In the genomic region with DNA sequence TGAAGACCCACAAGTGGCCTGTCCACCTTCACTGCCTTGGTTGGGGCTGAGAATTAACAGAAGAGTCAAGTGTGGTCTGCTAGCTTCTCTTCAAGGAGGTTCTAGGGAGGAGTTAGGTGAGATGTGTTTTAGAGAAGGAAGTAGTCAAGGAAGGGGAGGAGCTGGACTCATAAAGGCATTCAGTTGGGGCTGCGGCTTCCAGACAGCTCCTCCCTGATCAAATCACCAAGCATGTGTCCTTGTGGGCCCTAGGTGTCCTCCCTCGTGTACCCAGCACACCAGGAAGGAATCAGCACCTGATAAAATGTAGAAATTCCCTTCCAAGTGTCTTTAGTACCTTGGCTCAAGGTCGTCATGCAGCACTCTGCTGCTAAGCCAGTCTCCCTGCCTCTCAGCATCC, we compare ENCODE assay signal across 22 mouse cellular contexts. TPM values are rescaled to one million over a fixed set of nuclear protein-coding genes. Genes with fewer than 3 reads are reported as not detected.
DNase-seq lines count a peak whose midpoint lies in the region; TF ChIP-seq lines count a peak whose summit lies in the region.
"Had no signal": no experiment of that assay in that cellular context is flagged by ENCODE, and none has a peak within 500 bp of the region (broad histone marks: within the 10 kb centered on the region; RNA-seq: fewer than 3 reads in every experiment).

No protein-coding gene starts in this region.

- peaks cover 28% of the 10 kb centered on the region for H3K4me1 ChIP-seq in thymus, adult 2 months (replicated peaks; ENCODE audit: control insufficient read depth, insufficient read depth, low read length)
- H3K4me1 ChIP-seq: limb, embryonic 13.5 days; lung, embryonic 15.5 days had no signal

- peak overlapping the region; percentile 62; the same call in 1 of the 2 replicates for H3K27ac ChIP-seq in thymus, adult 2 months (ENCODE audit: control insufficient read depth, insufficient read depth, low read length)
- H3K27ac ChIP-seq: gastrocnemius, adult 2 months; limb, embryonic 13.5 days; lung, embryonic 15.5 days had no signal

- WGBS in thymus, adult 2 months = 20% methylated on average over 3 of the region's 3 CpGs

- intact Hi-C loops in gastrocnemius, postnatal 14 days (cut with DNase I; ENCODE audit: low total_unique reads) = no loop called here

- H3K4me3 ChIP-seq in thymus, adult 2 months (ENCODE audit: control insufficient read depth, insufficient read depth, low read length) = no peak overlapping the region
- H3K4me3 ChIP-seq: erythroblast, embryonic 14.5 days; gastrocnemius, adult 2 months; limb, embryonic 13.5 days; lung, embryonic 15.5 days; megakaryocyte, embryonic 14.5 days had no signal

- H3K27me3 ChIP-seq in thymus, adult 2 months (ENCODE audit: control insufficient read depth, insufficient read depth, low read length) = no peaks in the 10 kb centered on the region
- no peaks in the 10 kb centered on the region for H3K27me3 ChIP-seq in splenic B cell, adult 2 months (ENCODE audit: control insufficient read depth, insufficient read depth, low read length, poor library complexity, severe bottlenecking)
- H3K27me3 ChIP-seq: limb, embryonic 13.5 days; lung, embryonic 15.5 days had no signal

- no peaks in the 10 kb centered on the region for H3K36me3 ChIP-seq in thymus, adult 2 months (ENCODE audit: control insufficient read depth, insufficient read depth, low read length)
- no peaks in the 10 kb centered on the region for H3K36me3 ChIP-seq in splenic B cell, adult 2 months (ENCODE audit: control insufficient read depth, insufficient read depth, low read length, poor library complexity, severe bottlenecking)
- H3K36me3 ChIP-seq: limb, embryonic 13.5 days; lung, embryonic 15.5 days had no signal

- TF ChIP-seq POLR2A in thymus, adult 2 months (IDR thresholded peaks at IDR 0.05; ENCODE audit: control insufficient read depth, extremely low read depth, insufficient read depth, low read length, poor library complexity) = no peak

- no peak for TF ChIP-seq CTCF in thymus, adult 2 months (IDR thresholded peaks at IDR 0.05; ENCODE audit: borderline replicate concordance, control insufficient read depth, extremely low read depth, insufficient read depth, low read length, poor library complexity)

- DNase-seq in thymus, adult 2 months = no peak
- DNase-seq in thymus, postnatal 10 days (ENCODE audit: low spot score in 2 of 2) = no peak
- peak; percentile 37 to 52 for DNase-seq in CD8-positive naive resting alpha-beta T cell, adult 2 months (ENCODE audit: low read depth in 2 of 2, low spot score in 2 of 2)
- DNase-seq in induced T-regulatory cell, adult 2 months (ENCODE audit: low read depth) = peak; percentile 52
- DNase-seq in splenic B cell, adult 2 months (ENCODE audit: low read depth, low spot score) = peak; percentile 73
- DNase-seq in embryo, embryonic 10 days (ENCODE audit: low spot score) = no peak
- DNase-seq in gastrocnemius, postnatal 14 days = no peak
- no peak for DNase-seq in adrenal gland, adult 2 months
- DNase-seq: adrenal gland, postnatal 14 days; cerebellum, adult 9-10 months; gastrocnemius, adult 2 months; heart, postnatal 10 days; kidney, adult 8-10 months; kidney, postnatal 4 days had no signal

RNA-seq across cellular contexts. Expression of gene Enthd1, which starts 20.8 kb away (rescaled TPM):
- polyA plus RNA-seq in thymus, adult 2 months (2012; rRNA removed) = 0.09 TPM in 2 replicates
- not detected for total RNA-seq in gastrocnemius, postnatal 14 days (2021)
- total RNA-seq in adrenal gland, adult 2 months (2021) = not detected
- polyA plus RNA-seq in adrenal gland, adult 2 months (2012; rRNA removed) = not detected in 2 replicates
- total RNA-seq: adrenal gland, postnatal 14 days; gastrocnemius, adult 2 months; heart, adult 8-10 months; heart, postnatal 10 days had no signal
- polyA plus RNA-seq: erythroblast, embryonic 14.5 days; forebrain, embryonic 16.5 days; hindbrain, embryonic 16.5 days; limb, embryonic 13.5 days; lung, embryonic 15.5 days; neural tube, embryonic 14.5 days had no signal

RNA-seq across cellular contexts. Expression of gene Grap2, which starts 28.3 kb away (rescaled TPM):
- 139 and 162 TPM in 2 replicates for polyA plus RNA-seq in thymus, adult 2 months (2012; rRNA removed)
- under 1 TPM; 0.06 to 0.31 TPM for total RNA-seq in gastrocnemius, postnatal 14 days (2021)
- total RNA-seq in adrenal gland, adult 2 months (2021) = 1 to 10 TPM in 1 of 2 experiments, under 1 TPM in 1; 0.37 to 1.1 TPM
- polyA plus RNA-seq in adrenal gland, adult 2 months (2012; rRNA removed) = 0.29 and 1.2 TPM in 2 replicates
- polyA plus RNA-seq: forebrain, embryonic 16.5 days had no signal

Comparison
In these comparisons a context has a peak if more than half of its experiments do, and no peak if none do; other contexts are left out.
1. DNase-seq: peak in CD8-positive naive resting alpha-beta T cell, adult 2 months (2 of 2), induced T-regulatory cell, adult 2 months (single experiment) and splenic B cell, adult 2 months (single experiment); none in thymus, adult 2 months (single experiment), thymus, postnatal 10 days (0 of 2), embryo, embryonic 10 days (single experiment), gastrocnemius, postnatal 14 days (single experiment) and adrenal gland, adult 2 months (single experiment).